In the genomic region with DNA sequence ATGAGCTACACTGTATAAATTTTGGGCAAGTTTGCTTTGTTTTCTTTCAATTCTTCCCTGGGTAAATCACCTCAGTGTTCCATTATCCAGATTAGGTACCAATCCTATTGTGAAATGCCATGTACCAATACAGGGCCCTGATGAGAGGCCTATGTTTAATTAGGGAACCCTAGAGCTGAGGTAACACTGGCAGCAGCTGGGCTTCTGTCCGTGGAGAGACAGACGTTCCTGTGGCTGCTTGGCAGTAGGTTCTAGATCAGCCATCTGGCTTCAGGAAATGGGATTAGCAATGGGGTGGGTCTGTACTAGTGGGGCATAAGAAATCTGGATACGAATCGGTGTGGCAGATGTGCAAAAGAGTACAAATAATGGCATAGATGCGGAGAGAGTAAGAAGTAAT, we compare ENCODE assay signal across 35 mouse cellular contexts. TPM values are rescaled to one million over a fixed set of nuclear protein-coding genes. Genes with fewer than 3 reads are reported as not detected.
DNase-seq lines count a peak whose midpoint lies in the region; ATAC-seq and TF ChIP-seq lines count a peak whose summit lies in the region.
"Had no signal": no experiment of that assay in that cellular context is flagged by ENCODE, and none has a peak within 500 bp of the region (broad histone marks: within the 10 kb centered on the region; RNA-seq: fewer than 3 reads in every experiment).

No protein-coding gene starts in this region.

- H3K9me3 ChIP-seq in forebrain, postnatal 0 days (ENCODE audit: low read length): no peaks in the 10 kb centered on the region
- no peaks in the 10 kb centered on the region for H3K9me3 ChIP-seq in forebrain, embryonic 14.5 days (replicated peaks; ENCODE audit: control insufficient read depth, low read length)
- H3K9me3 ChIP-seq: embryonic facial prominence, embryonic 12.5 days; forebrain, embryonic 15.5 days; heart, embryonic 12.5 days; limb, embryonic 10.5 days; limb, embryonic 15.5 days; liver, embryonic 13.5 days; neural tube, embryonic 15.5 days had no signal

- H3K4me1 ChIP-seq in forebrain, postnatal 0 days (ENCODE audit: insufficient read depth): no peaks in the 10 kb centered on the region
- no peaks in the 10 kb centered on the region for H3K4me1 ChIP-seq in forebrain, embryonic 14.5 days (ENCODE audit: control insufficient read depth, insufficient read depth, low read length)
- H3K4me1 ChIP-seq: embryonic facial prominence, embryonic 12.5 days; forebrain, embryonic 15.5 days; heart, embryonic 12.5 days; limb, embryonic 15.5 days; liver, embryonic 13.5 days; neural tube, embryonic 15.5 days had no signal

- no peak overlapping the region for H3K4me2 ChIP-seq in forebrain, postnatal 0 days (ENCODE audit: low read depth)
- no peak overlapping the region for H3K4me2 ChIP-seq in forebrain, embryonic 14.5 days (ENCODE audit: low read length)
- H3K4me2 ChIP-seq: embryonic facial prominence, embryonic 12.5 days; forebrain, embryonic 15.5 days; heart, embryonic 12.5 days; hindbrain, embryonic 14.5 days; limb, embryonic 15.5 days; liver, embryonic 13.5 days; neural tube, embryonic 15.5 days had no signal

- 46% methylated on average over 5 of the region's 5 CpGs for WGBS in forebrain, postnatal 0 days
- WGBS in forebrain, embryonic 14.5 days: 57% methylated on average over 5 of the region's 5 CpGs

- no peak for TF ChIP-seq CTCF in forebrain, postnatal 0 days (IDR thresholded peaks at IDR 0.05; ENCODE audit: low read depth)
- TF ChIP-seq CTCF in layer of hippocampus, adult 2 months (conservative IDR thresholded peaks at IDR 0.05): no peak

- ATAC-seq in forebrain, postnatal 0 days: peak; percentile 23; the same call in 1 of the 2 replicates
- ATAC-seq in forebrain, embryonic 14.5 days: no peak
- peak; percentile 62 for ATAC-seq in granulocyte monocyte progenitor cell, adult 5-6 weeks (replicated peaks; ENCODE audit: poor library complexity, severe bottlenecking)
- peak; percentile 54 for ATAC-seq in megakaryocyte progenitor cell, adult 5-6 weeks (replicated peaks; ENCODE audit: poor library complexity)
- ATAC-seq: forebrain, embryonic 15.5 days; inflammation-experienced regulatory T-cells, adult 6 months; lung, postnatal 0 days; Patski had no signal

- DNase-seq in forebrain, postnatal 0 days: no peak
- no peak for DNase-seq in forebrain, embryonic 14.5 days (ENCODE audit: low spot score)
- no peak for DNase-seq in layer of hippocampus, adult 2 months (ENCODE audit: low spot score in 2 of 2)
- DNase-seq in layer of hippocampus, postnatal 25 days (ENCODE audit: extremely low spot score in 1 of 2, low spot score in 1 of 2): no peak
- DNase-seq in left cerebral cortex, adult 9 months (ENCODE audit: low spot score in 2 of 2): no peak
- DNase-seq in adrenal gland, postnatal 36 days: no peak
- DNase-seq: adrenal gland, postnatal 14 days; cerebellum, adult 11-12 months; cerebellum, adult 9-11 months; gastrocnemius, postnatal 14 days; heart, adult 2 months; heart, postnatal 4 days; kidney, adult 11 months; kidney, postnatal 14 days; liver, embryonic 13.5 days; lung, adult 18-20 months; lung, postnatal 4 days; midbrain, embryonic 14.5 days; right cerebral cortex, postnatal 25 days; spleen, adult 18-20 months; thymus, adult 18-20 months; thymus, postnatal 25 days had no signal

- no peak overlapping the region for H3K9ac ChIP-seq in forebrain, postnatal 0 days
- no peak overlapping the region for H3K9ac ChIP-seq in forebrain, embryonic 14.5 days (ENCODE audit: low read length)
- H3K9ac ChIP-seq: embryonic facial prominence, embryonic 12.5 days; forebrain, embryonic 15.5 days; heart, embryonic 12.5 days; hindbrain, embryonic 14.5 days; limb, embryonic 15.5 days; liver, embryonic 13.5 days; neural tube, embryonic 15.5 days had no signal

- no peaks in the 10 kb centered on the region for H3K27me3 ChIP-seq in forebrain, postnatal 0 days (ENCODE audit: insufficient read depth, low read length)
- no peaks in the 10 kb centered on the region for H3K27me3 ChIP-seq in forebrain, embryonic 14.5 days (replicated peaks; ENCODE audit: control insufficient read depth, insufficient read depth, low read length)
- H3K27me3 ChIP-seq: embryonic facial prominence, embryonic 12.5 days; forebrain, embryonic 15.5 days; heart, embryonic 12.5 days; limb, embryonic 15.5 days; liver, embryonic 13.5 days; neural tube, embryonic 15.5 days had no signal

- H3K27ac ChIP-seq in forebrain, postnatal 0 days (ENCODE audit: low read depth, low read length): peak overlapping the region; percentile 50; the same call in 1 of the 2 replicates
- H3K27ac ChIP-seq in forebrain, embryonic 14.5 days (ENCODE audit: low read depth, low read length): no peak overlapping the region
- peak overlapping the region; percentile 57; the same call in 1 of the 2 replicates for H3K27ac ChIP-seq in layer of hippocampus, adult 2 months
- H3K27ac ChIP-seq: embryonic facial prominence, embryonic 12.5 days; forebrain, embryonic 15.5 days; heart, adult 2 months; hindbrain, embryonic 14.5 days; limb, embryonic 10.5 days; limb, embryonic 15.5 days; liver, embryonic 13.5 days; neural tube, embryonic 15.5 days had no signal

- H3K36me3 ChIP-seq in forebrain, postnatal 0 days (ENCODE audit: insufficient read depth): no peaks in the 10 kb centered on the region
- no peaks in the 10 kb centered on the region for H3K36me3 ChIP-seq in forebrain, embryonic 14.5 days (ENCODE audit: control insufficient read depth, insufficient read depth, low read length)
- H3K36me3 ChIP-seq: embryonic facial prominence, embryonic 12.5 days; forebrain, embryonic 15.5 days; heart, embryonic 12.5 days; limb, embryonic 10.5 days; limb, embryonic 15.5 days; liver, embryonic 13.5 days; neural tube, embryonic 15.5 days had no signal

- no peak overlapping the region for H3K4me3 ChIP-seq in forebrain, postnatal 0 days (ENCODE audit: low read depth, low read length)
- no peak overlapping the region for H3K4me3 ChIP-seq in forebrain, embryonic 14.5 days (ENCODE audit: low read depth, low read length)
- H3K4me3 ChIP-seq in layer of hippocampus, adult 2 months: no peak overlapping the region
- H3K4me3 ChIP-seq: embryonic facial prominence, embryonic 12.5 days; forebrain, embryonic 15.5 days; heart, adult 2 months; heart, embryonic 12.5 days; left cerebral cortex, adult 2 months; limb, embryonic 10.5 days; limb, embryonic 15.5 days; liver, embryonic 13.5 days; neural tube, embryonic 15.5 days had no signal

RNA-seq across cellular contexts. Expression of gene Arhgap15, which starts 14.7 kb away (rescaled TPM):
- 2.0 TPM in 2 replicates for total RNA-seq in forebrain, postnatal 0 days (2014; rRNA removed)
- 1.2 and 1.5 TPM in 2 replicates for polyA plus RNA-seq in forebrain, postnatal 0 days (2015; fragmentation: Nextera tagmentation; extraction: Ambion mirVana)
- 1.0 and 1.1 TPM in 2 replicates for polyA plus RNA-seq in forebrain, embryonic 14.5 days (2014; fragmentation: Nextera tagmentation; extraction: Ambion mirVana)
- 1 to 10 TPM; 9.4 to 9.5 TPM for total RNA-seq in layer of hippocampus, adult 2 months (2021)
- total RNA-seq in layer of hippocampus, postnatal 25 days (2021): 1 to 10 TPM; 9.4 to 9.8 TPM
- 99.5 and 105 TPM in 2 replicates for total RNA-seq in granulocyte monocyte progenitor cell, adult 5-6 weeks (2014; fragmentation: Nextera tagmentation)
- 146 and 174 TPM in 2 replicates for total RNA-seq in granulocyte monocyte progenitor cell, adult 5-6 weeks (2017)
- 120 and 124 TPM in 2 replicates for total RNA-seq in megakaryocyte progenitor cell, adult 5-6 weeks (2015)
- total RNA-seq in megakaryocyte progenitor cell, adult 5-6 weeks (2017): 111 and 122 TPM in 2 replicates
- 1 to 10 TPM; 1.7 to 3.3 TPM for total RNA-seq in adrenal gland, postnatal 36 days (2021)
- polyA plus RNA-seq: Patski had no signal

Comparison
In these comparisons a context has a peak if more than half of its experiments do, and no peak if none do; other contexts are left out.
1. RNA of gene Arhgap15, which starts 14.7 kb away (total RNA-seq): 99.5 to 174 TPM in granulocyte monocyte progenitor cell, adult 5-6 weeks and 111 to 124 TPM in megakaryocyte progenitor cell, adult 5-6 weeks; 9.4 to 9.8 TPM in layer of hippocampus, postnatal 25 days, 9.4 to 9.5 TPM in layer of hippocampus, adult 2 months, 1.7 to 3.3 TPM in adrenal gland, postnatal 36 days and 2.0 TPM in forebrain, postnatal 0 days; every median in the first group is over 4 times any median in the second.